Mouse (Mus musculus): ENCODE measurements around the gene Ggt1.

The Ggt1 gene

GRCm38 (mm10) chr10:75579129-75579528, 17.7 kb downstream of the Ggt1 start:
- DNase-seq: no peak

- DNase-seq: peak; percentile 90 to 93
Observed at GRCm38 (mm10) chr10:75585876-75586552, 24.6 kb downstream of the Ggt1 start.

GRCm38 (mm10) chr10:75586553-75586879, 25.1 kb downstream of the Ggt1 start:
- DNase-seq: no peak

- DNase-seq: no peak
Observed at GRCm38 (mm10) chr10:75587781-75588180, 26.4 kb downstream of the Ggt1 start.

- no peak for DNase-seq
Observed at GRCm38 (mm10) chr10:75588336-75588735, 26.9 kb downstream of the Ggt1 start.

- no peak for DNase-seq
Observed at GRCm38 (mm10) chr10:75589129-75589528, 27.7 kb downstream of the Ggt1 start, which contains the start of gene Ggt5. TSS of gene Ggt5 (plus strand) at chr10:75589340.

GRCm38 (mm10) chr10:75589651-75590050, 28.2 kb downstream of the Ggt1 start:
- no peak for DNase-seq

GRCm38 (mm10) chr10:75591211-75591894, 29.9 kb downstream of the Ggt1 start:
- no peak for DNase-seq

- no peak for DNase-seq
Observed at GRCm38 (mm10) chr10:75592585-75592984, 31.2 kb downstream of the Ggt1 start.

GRCm38 (mm10) chr10:75595981-75596380, 34.6 kb downstream of the Ggt1 start:
- DNase-seq: peak; percentile 52 to 77

- no peak for DNase-seq
Observed at GRCm38 (mm10) chr10:75600189-75600730, 38.9 kb downstream of the Ggt1 start.

GRCm38 (mm10) chr10:75605162-75605846, 43.9 kb downstream of the Ggt1 start:
- peak in 1 of 2 experiments; percentile 23 for DNase-seq

GRCm38 (mm10) chr10:75607253-75607652, 45.8 kb downstream of the Ggt1 start:
- no peak for DNase-seq

- no peak for DNase-seq
Observed at GRCm38 (mm10) chr10:75608975-75609374, 47.6 kb downstream of the Ggt1 start.

- DNase-seq: no peak
Observed at GRCm38 (mm10) chr10:75610486-75610885, 49.1 kb downstream of the Ggt1 start.

GRCm38 (mm10) chr10:75616044-75616443, 54.6 kb downstream of the Ggt1 start:
- DNase-seq: no peak

- DNase-seq: no peak
Observed at GRCm38 (mm10) chr10:75620818-75621217, 59.4 kb downstream of the Ggt1 start.

GRCm38 (mm10) chr10:75625920-75626319, 64.5 kb downstream of the Ggt1 start:
- no peak for DNase-seq

- no peak for DNase-seq
Observed at GRCm38 (mm10) chr10:75626991-75627390, 65.6 kb downstream of the Ggt1 start.

- no peak for DNase-seq
Observed at GRCm38 (mm10) chr10:75627490-75627889, 66.1 kb downstream of the Ggt1 start.

GRCm38 (mm10) chr10:75632633-75633032, 71.2 kb downstream of the Ggt1 start:
- no peak for DNase-seq

GRCm38 (mm10) chr10:75633048-75633447, 71.6 kb downstream of the Ggt1 start:
- DNase-seq: no peak

- no peak for DNase-seq
Observed at GRCm38 (mm10) chr10:75633576-75634139, 72.3 kb downstream of the Ggt1 start.
